Mouse (Mus musculus): ENCODE data around the gene Rgs17. TPM values are rescaled to one million over a fixed set of nuclear protein-coding genes. Genes with fewer than 3 reads are reported as not detected.
A peak's percentile ranks its signal among the peaks of the same experiment; 100 is the strongest.

Gene Rgs17
- total RNA-seq, 2 experiments from 2014 or later, result 72.5 to 77.4 TPM

DNA sequence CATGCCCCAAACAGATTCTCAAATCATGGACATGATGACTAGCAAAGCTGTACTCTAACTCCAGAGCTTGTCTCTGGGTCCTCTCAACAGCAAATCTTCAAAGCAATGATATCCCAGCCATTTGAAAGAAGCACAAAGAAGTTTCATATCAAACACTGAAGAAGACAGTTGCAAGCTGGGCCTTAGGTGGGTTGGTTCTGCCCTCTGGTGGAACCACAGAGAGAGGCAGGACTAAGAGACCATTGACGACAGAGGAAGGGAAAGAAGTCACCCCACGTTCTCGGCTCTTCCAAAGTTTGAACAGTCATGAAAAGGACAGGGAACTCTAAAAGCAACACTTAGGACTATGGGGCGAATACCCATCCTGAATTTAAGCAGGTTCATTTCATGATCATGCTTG is 135.3 kb downstream of the Rgs17 start:
- intact Hi-C loops (cut with DNase I), result no loop called here
- DNase-seq (ENCODE audit: low spot score in 2 of 2), result peak; percentile 15 to 41

Other genes with a start within 250 kb of the Rgs17 start
- under 1 TPM; 0.78 to 0.89 TPM for gene Fbxo5, start 116.8 kb downstream of the Rgs17 start, total RNA-seq (2021)
- 10 to 100 TPM; 11.1 to 11.3 TPM for gene Mtrf1l, start 98.5 kb downstream of the Rgs17 start, total RNA-seq (2021)

Data from left cerebral cortex, postnatal 25 days (tissue).